20 mouse cellular contexts compared by ENCODE assay signal in genomic region chr13:54806434-54806976, GRCm38 (mm10). TPM values are rescaled to one million over a fixed set of nuclear protein-coding genes. Genes with fewer than 3 reads are reported as not detected.
A peak's percentile ranks its signal among the peaks of the same experiment; 100 is the strongest.
DNase-seq lines count a peak whose midpoint lies in the region; ATAC-seq and TF ChIP-seq lines count a peak whose summit lies in the region.
"Had no signal": no experiment of that assay in that cellular context is flagged by ENCODE, and none has a peak within 500 bp of the region (broad histone marks: within the 10 kb centered on the region; RNA-seq: fewer than 3 reads in every experiment).

No protein-coding gene starts in this region.

- H3K27ac ChIP-seq in kidney, embryonic 15.5 days, result no peak overlapping the region
- peak overlapping the region; percentile 57 for H3K27ac ChIP-seq in hindbrain, embryonic 10.5 days
- H3K27ac ChIP-seq in neural tube, embryonic 11.5 days (ENCODE audit: low read depth, low read length), result no peak overlapping the region
- H3K27ac ChIP-seq: heart, embryonic 10.5 days; layer of hippocampus, adult 2 months; left cerebral cortex, adult 2 months; limb, embryonic 13.5 days had no signal

- 0 out of 2 replicates have a peak overlapping the region, but pooled peaks have one; percentile 12 for H3K4me2 ChIP-seq in kidney, embryonic 15.5 days
- H3K4me2 ChIP-seq in neural tube, embryonic 11.5 days (ENCODE audit: low read depth), result no peak overlapping the region
- H3K4me2 ChIP-seq: limb, embryonic 13.5 days had no signal

- peaks cover 43% of the 10 kb centered on the region for H3K27me3 ChIP-seq in kidney, embryonic 15.5 days
- H3K27me3 ChIP-seq in hindbrain, embryonic 10.5 days (ENCODE audit: insufficient read depth, poor library complexity, severe bottlenecking), result peaks cover 82% of the 10 kb centered on the region
- H3K27me3 ChIP-seq in neural tube, embryonic 11.5 days (ENCODE audit: control insufficient read depth, insufficient read depth, low read length), result no peaks in the 10 kb centered on the region

- TF ChIP-seq CTCF in lung, adult 2 months (IDR thresholded peaks at IDR 0.05; ENCODE audit: insufficient read depth, low read length), result no peak

- no peaks in the 10 kb centered on the region for H3K9me3 ChIP-seq in kidney, embryonic 15.5 days (replicated peaks)
- H3K9me3 ChIP-seq in hindbrain, embryonic 10.5 days, result no peaks in the 10 kb centered on the region
- no peaks in the 10 kb centered on the region for H3K9me3 ChIP-seq in neural tube, embryonic 11.5 days (ENCODE audit: control insufficient read depth, low read length)
- H3K9me3 ChIP-seq: heart, embryonic 10.5 days had no signal

- H3K4me1 ChIP-seq in kidney, embryonic 15.5 days, result peaks cover 8% of the 10 kb centered on the region; the same call in 1 of the 2 replicates
- H3K4me1 ChIP-seq in hindbrain, embryonic 10.5 days (replicated peaks), result peaks cover 16% of the 10 kb centered on the region
- peaks cover 5% of the 10 kb centered on the region; the same call in 1 of the 2 replicates for H3K4me1 ChIP-seq in neural tube, embryonic 11.5 days (ENCODE audit: control insufficient read depth, insufficient read depth, low read length)
- no peaks in the 10 kb centered on the region for H3K4me1 ChIP-seq in lung, adult 2 months (ENCODE audit: control insufficient read depth, insufficient read depth, low read length)
- H3K4me1 ChIP-seq: heart, embryonic 10.5 days; limb, embryonic 13.5 days had no signal

- H3K9ac ChIP-seq in kidney, embryonic 15.5 days, result no peak overlapping the region
- H3K9ac ChIP-seq in neural tube, embryonic 11.5 days (ENCODE audit: low read length), result 0 out of 2 replicates have a peak overlapping the region, but pooled peaks have one; percentile 15
- H3K9ac ChIP-seq: limb, embryonic 13.5 days had no signal

- no peaks in the 10 kb centered on the region for H3K36me3 ChIP-seq in kidney, embryonic 15.5 days
- no peaks in the 10 kb centered on the region for H3K36me3 ChIP-seq in hindbrain, embryonic 10.5 days
- no peaks in the 10 kb centered on the region for H3K36me3 ChIP-seq in neural tube, embryonic 11.5 days (ENCODE audit: control insufficient read depth, insufficient read depth, low read length)
- H3K36me3 ChIP-seq: heart, embryonic 10.5 days; limb, embryonic 13.5 days had no signal

- H3K4me3 ChIP-seq in kidney, embryonic 15.5 days (replicated peaks), result no peak overlapping the region
- H3K4me3 ChIP-seq in hindbrain, embryonic 10.5 days, result peak overlapping the region; percentile 11; the same call in 1 of the 2 replicates
- no peak overlapping the region for H3K4me3 ChIP-seq in neural tube, embryonic 11.5 days (ENCODE audit: low read depth, low read length)
- H3K4me3 ChIP-seq in lung, adult 2 months (replicated peaks; ENCODE audit: extremely low read depth, low read depth, low read length), result no peak overlapping the region
- H3K4me3 ChIP-seq: heart, embryonic 10.5 days; layer of hippocampus, adult 2 months; left cerebral cortex, adult 2 months; limb, embryonic 13.5 days had no signal

- ATAC-seq in kidney, embryonic 15.5 days (replicated peaks; ENCODE audit: low FRiP score), result peak; percentile 79
- no peak for ATAC-seq in neural tube, embryonic 11.5 days (ENCODE audit: insufficient read depth, low FRiP score, low TSS enrichment)
- no peak for ATAC-seq in inflammation-experienced regulatory T-cells, adult 6 months

- no peak for DNase-seq in kidney, adult 11 months
- DNase-seq in Muller cell, postnatal 12 days (ENCODE audit: inconsistent ontology term), result peak; percentile 40
- DNase-seq in hindbrain, embryonic 10.5 days (ENCODE audit: low spot score), result peak; percentile 40
- DNase-seq in neural tube, embryonic 11.5 days (ENCODE audit: low spot score), result peak; percentile 67
- no peak for DNase-seq in gastrocnemius, adult 8-10 months (ENCODE audit: low spot score in 2 of 2)
- DNase-seq in lung, adult 2 months, result no peak
- DNase-seq: cerebellum, adult 18-20 months; gastrocnemius, postnatal 36 days; kidney, adult 2 months; lung, postnatal 36 days; right cerebral cortex, postnatal 25 days had no signal

- 10% methylated on average over 13 of the region's 13 CpGs for WGBS in kidney, embryonic 15.5 days
- 24% methylated on average over 13 of the region's 13 CpGs for WGBS in hindbrain, embryonic 10.5 days
- WGBS in neural tube, embryonic 11.5 days, result 16% methylated on average over 13 of the region's 13 CpGs
- WGBS in lung, adult 2 months, result 52% methylated on average over 13 of the region's 13 CpGs

- no peak for TF ChIP-seq POLR2A in lung, adult 2 months (IDR thresholded peaks at IDR 0.05; ENCODE audit: borderline replicate concordance, extremely low read depth, low read depth, low read length)

RNA-seq across cellular contexts. Expression of gene Tspan17, which starts 17.3 kb away (rescaled TPM):
- polyA plus RNA-seq in kidney, embryonic 15.5 days (2015; fragmentation: Nextera tagmentation; extraction: Ambion mirVana), result 11.4 and 13.4 TPM in 2 replicates
- 12.3 and 26.5 TPM in 2 replicates for polyA plus RNA-seq in hindbrain, embryonic 10.5 days (2016; fragmentation: Nextera tagmentation; extraction: Ambion mirVana)
- polyA plus RNA-seq in neural tube, embryonic 11.5 days (2014; fragmentation: Nextera tagmentation; extraction: Ambion mirVana), result 17.6 and 21.3 TPM in 2 replicates
- total RNA-seq in gastrocnemius, adult 8-10 months (2022), result 10 to 100 TPM; 15.5 to 26.0 (median 20.5) TPM
- polyA plus RNA-seq in lung, adult 2 months (2012; rRNA removed), result 32.1 and 34.7 TPM in 2 replicates
- polyA plus RNA-seq in inflammation-experienced regulatory T-cells, adult 6 months (2017; shearing (Covaris generic)), result 1 to 10 TPM; 1.5 to 6.7 (median 2.2) TPM

RNA-seq across cellular contexts. Expression of gene Eif4e1b, which starts 22.7 kb away (rescaled TPM):
- not detected in 2 replicates for polyA plus RNA-seq in kidney, embryonic 15.5 days (2015; fragmentation: Nextera tagmentation; extraction: Ambion mirVana)
- polyA plus RNA-seq in hindbrain, embryonic 10.5 days (2016; fragmentation: Nextera tagmentation; extraction: Ambion mirVana), result not detected in 2 replicates
- polyA plus RNA-seq in neural tube, embryonic 11.5 days (2014; fragmentation: Nextera tagmentation; extraction: Ambion mirVana), result not detected in 2 replicates
- not detected for total RNA-seq in gastrocnemius, adult 8-10 months (2022)
- not detected in 2 replicates for polyA plus RNA-seq in lung, adult 2 months (2012; rRNA removed)
- polyA plus RNA-seq in inflammation-experienced regulatory T-cells, adult 6 months (2017; shearing (Covaris generic)), result not detected
- total RNA-seq: gastrocnemius, postnatal 36 days; heart, postnatal 25 days; layer of hippocampus, adult 2 months; left cerebral cortex, adult 2 months; monocyte, adult 5-6 weeks had no signal
- polyA plus RNA-seq: heart, embryonic 10.5 days; kidney, adult 2 months; limb, embryonic 13.5 days; liver, embryonic 16.5 days had no signal

RNA-seq across cellular contexts. Expression of gene Sncb, which starts 40.1 kb away (rescaled TPM):
- 0.15 and 0.29 TPM in 2 replicates for polyA plus RNA-seq in kidney, embryonic 15.5 days (2015; fragmentation: Nextera tagmentation; extraction: Ambion mirVana)
- polyA plus RNA-seq in hindbrain, embryonic 10.5 days (2016; fragmentation: Nextera tagmentation; extraction: Ambion mirVana), result 2.3 and 2.4 TPM in 2 replicates
- polyA plus RNA-seq in neural tube, embryonic 11.5 days (2014; fragmentation: Nextera tagmentation; extraction: Ambion mirVana), result 2.7 and 3.7 TPM in 2 replicates
- under 1 TPM in 1 of 4 experiments, not detected in 3; 0.24 TPM for total RNA-seq in gastrocnemius, adult 8-10 months (2022)
- polyA plus RNA-seq in lung, adult 2 months (2012; rRNA removed), result not detected in 2 replicates
- polyA plus RNA-seq in inflammation-experienced regulatory T-cells, adult 6 months (2017; shearing (Covaris generic)), result 1 to 10 TPM in 1 of 3 experiments, under 1 TPM in 1, not detected in 1; 0.87 to 2.3 TPM
- total RNA-seq: gastrocnemius, postnatal 36 days; heart, postnatal 25 days; monocyte, adult 5-6 weeks had no signal
- polyA plus RNA-seq: limb, embryonic 13.5 days; liver, embryonic 16.5 days had no signal

RNA-seq across cellular contexts. Expression of gene Gprin1, which starts 56.8 kb away (rescaled TPM):
- 0.14 and 0.27 TPM in 2 replicates for polyA plus RNA-seq in kidney, embryonic 15.5 days (2015; fragmentation: Nextera tagmentation; extraction: Ambion mirVana)
- 1.2 and 2.5 TPM in 2 replicates for polyA plus RNA-seq in hindbrain, embryonic 10.5 days (2016; fragmentation: Nextera tagmentation; extraction: Ambion mirVana)
- polyA plus RNA-seq in neural tube, embryonic 11.5 days (2014; fragmentation: Nextera tagmentation; extraction: Ambion mirVana), result 13.3 and 14.5 TPM in 2 replicates
- under 1 TPM in 2 of 4 experiments, not detected in 2; 0.05 to 0.07 TPM for total RNA-seq in gastrocnemius, adult 8-10 months (2022)
- 0.07 and 0.09 TPM in 2 replicates for polyA plus RNA-seq in lung, adult 2 months (2012; rRNA removed)
- polyA plus RNA-seq in inflammation-experienced regulatory T-cells, adult 6 months (2017; shearing (Covaris generic)), result not detected
- total RNA-seq: gastrocnemius, postnatal 36 days; heart, postnatal 25 days; monocyte, adult 5-6 weeks had no signal
- polyA plus RNA-seq: liver, embryonic 16.5 days had no signal

Comparison
In these comparisons a context has a peak if more than half of its experiments do, and no peak if none do; other contexts are left out.
1. DNase-seq: peak in Muller cell, postnatal 12 days (single experiment), hindbrain, embryonic 10.5 days (single experiment) and neural tube, embryonic 11.5 days (single experiment); none in kidney, adult 11 months (single experiment), gastrocnemius, adult 8-10 months (0 of 2) and lung, adult 2 months (single experiment).